Mouse (Mus musculus) stomach, embryonic 14.5 days (tissue): ENCODE results near the gene Stk40. TPM values are rescaled to one million over a fixed set of nuclear protein-coding genes. Genes with fewer than 3 reads are reported as not detected.

Source experiments
- ATAC-seq: fragments of 200-750 bp; cut with Nextera tagmentation; 2 replicates; pipeline ENCODE4 v1.8.0; 2017; ENCODE audit warnings: low read depth, moderate TSS enrichment; ENCODE audit not compliant: insufficient number of reproducible peaks, insufficient read depth, low FRiP score
- H3K27ac ChIP-seq: fragments of 300-500 bp; sonication (generic); 2 replicates; pipeline ENCODE4 v1.5.1; 2014; ENCODE audit warnings: mild to moderate bottlenecking, low read length, moderate library complexity, mixed read lengths
- H3K27me3 ChIP-seq: fragments of 300-500 bp; sonication (generic); 2 replicates; pipeline ENCODE4 v1.6.1; 2014; ENCODE audit warnings: low read length, control low read depth, mixed read lengths; ENCODE audit not compliant: control insufficient read depth, insufficient read depth
- H3K36me3 ChIP-seq: fragments of 300-500 bp; sonication (generic); 2 replicates; pipeline ENCODE4 v1.6.1; 2014; ENCODE audit warnings: mild to moderate bottlenecking, control low read depth, low read length, moderate library complexity, mixed read lengths; ENCODE audit not compliant: control insufficient read depth, insufficient read depth
- H3K4me1 ChIP-seq: fragments of 300-500 bp; sonication (generic); 2 replicates; pipeline ENCODE4 v1.6.1; 2014; ENCODE audit warnings: low read length, control low read depth, mixed read lengths; ENCODE audit not compliant: control insufficient read depth, insufficient read depth
- H3K4me2 ChIP-seq: fragments of 300-500 bp; sonication (generic); replicated peaks from 2 replicates; pipeline ENCODE4 v1.6.1; 2014; ENCODE audit warnings: low read depth, low read length, control low read depth
- H3K4me3 ChIP-seq: fragments of 300-500 bp; sonication (generic); 2 replicates; pipeline ENCODE4 v1.5.1; 2014; ENCODE audit warnings: low read depth, low read length, control low read depth
- H3K9ac ChIP-seq: fragments of 300-500 bp; sonication (generic); replicated peaks from 2 replicates; pipeline ENCODE4 v1.6.1; 2014; ENCODE audit warnings: low read depth, mild to moderate bottlenecking, control low read depth, low read length, moderate library complexity, mixed read lengths
- H3K9me3 ChIP-seq: fragments of 300-500 bp; sonication (generic); 2 replicates; pipeline ENCODE4 v1.6.1; 2016; ENCODE audit warnings: low read depth, low read length, control low read depth; ENCODE audit not compliant: control insufficient read depth
- WGBS: fragments of 180-500 bp; shearing (Covaris S2); extraction: QIAGEN DNeasy Blood & Tissue Kit; methylation state at CpG from one replicate; pipeline ENCODE4 v1.1.7; 2014; 5-methylcytosine and 5-hydroxymethylcytosine counted together
- polyA plus RNA-seq: library from polyadenylated mRNA; unstranded; fragments of >200 nt; fragmentation: Nextera tagmentation; extraction: Ambion mirVana; gene quantifications from 2 replicates; pipeline ENCODE4 v1.2.1, GENCODE M21; 2014

Stk40 gene
- polyA plus RNA-seq, 1 experiment from 2014 or later, result 20.0 TPM

- 87% methylated on average over 6 of the region's 6 CpGs for WGBS
- H3K9me3 ChIP-seq, result no peaks in the 10 kb centered on the region
- ATAC-seq, result no peak
- H3K9ac ChIP-seq, result no peak overlapping the region
- H3K27me3 ChIP-seq, result no peaks in the 10 kb centered on the region
- H3K4me2 ChIP-seq, result no peak overlapping the region
- H3K27ac ChIP-seq, result no peak overlapping the region
- no peaks in the 10 kb centered on the region for H3K4me1 ChIP-seq
- H3K36me3 ChIP-seq, result no peaks in the 10 kb centered on the region
- H3K4me3 ChIP-seq, result no peak overlapping the region
Measured at GRCm38 (mm10) chr4:126068842-126069241, 34.9 kb upstream of the Stk40 start.

GRCm38 (mm10) chr4:126077833-126078232 is 25.9 kb upstream of the Stk40 start:
- Histone ChIP-seq H3K9me3 (no peaks in the 10 kb centered on the region), H3K4me3 (no peak overlapping the region), H3K4me2 (no peak overlapping the region), H3K36me3 (no peaks in the 10 kb centered on the region), H3K9ac (no peak overlapping the region), H3K4me1 (no peaks in the 10 kb centered on the region), H3K27me3 (no peaks in the 10 kb centered on the region), H3K27ac (no peak overlapping the region)
- 76% methylated on average over 6 of the region's 6 CpGs for WGBS
- no peak for ATAC-seq

DNA sequence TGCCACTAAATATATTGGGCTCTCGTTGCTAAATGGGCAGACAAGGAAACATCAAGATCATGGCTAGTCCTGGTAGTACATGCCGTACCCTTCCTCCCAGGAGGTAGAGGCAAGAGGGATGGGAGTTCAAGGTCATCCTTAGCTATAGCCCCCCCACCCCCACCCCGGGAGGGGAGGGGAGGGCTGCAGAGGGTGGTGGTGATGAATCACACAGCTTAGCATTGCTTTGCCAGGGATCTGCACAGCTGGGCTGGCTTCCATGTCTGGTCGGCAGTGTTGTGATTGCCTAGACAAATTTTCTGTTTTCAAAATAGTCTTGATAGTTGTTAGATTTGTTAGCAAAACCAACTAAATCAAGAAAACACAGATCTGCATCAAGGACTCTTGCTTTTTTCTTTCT is 24.5 kb upstream of the Stk40 start:
- Histone ChIP-seq H3K4me2 (no peak overlapping the region), H3K36me3 (no peaks in the 10 kb centered on the region), H3K27me3 (no peaks in the 10 kb centered on the region), H3K9me3 (no peaks in the 10 kb centered on the region), H3K9ac (no peak overlapping the region), H3K4me3 (no peak overlapping the region), H3K4me1 (no peaks in the 10 kb centered on the region), H3K27ac (no peak overlapping the region)
- WGBS, result 73% methylated on average over 4 of the region's 4 CpGs
- no peak for ATAC-seq

GRCm38 (mm10) chr4:126081601-126082000 is 22.2 kb upstream of the Stk40 start:
- Histone ChIP-seq H3K27me3 (no peaks in the 10 kb centered on the region), H3K9me3 (no peaks in the 10 kb centered on the region), H3K36me3 (no peaks in the 10 kb centered on the region), H3K9ac (no peak overlapping the region), H3K4me2 (no peak overlapping the region), H3K4me3 (no peak overlapping the region), H3K4me1 (no peaks in the 10 kb centered on the region), H3K27ac (no peak overlapping the region)
- ATAC-seq, result no peak
- WGBS, result 94% methylated on average over 1 of the region's 1 CpGs

DNA sequence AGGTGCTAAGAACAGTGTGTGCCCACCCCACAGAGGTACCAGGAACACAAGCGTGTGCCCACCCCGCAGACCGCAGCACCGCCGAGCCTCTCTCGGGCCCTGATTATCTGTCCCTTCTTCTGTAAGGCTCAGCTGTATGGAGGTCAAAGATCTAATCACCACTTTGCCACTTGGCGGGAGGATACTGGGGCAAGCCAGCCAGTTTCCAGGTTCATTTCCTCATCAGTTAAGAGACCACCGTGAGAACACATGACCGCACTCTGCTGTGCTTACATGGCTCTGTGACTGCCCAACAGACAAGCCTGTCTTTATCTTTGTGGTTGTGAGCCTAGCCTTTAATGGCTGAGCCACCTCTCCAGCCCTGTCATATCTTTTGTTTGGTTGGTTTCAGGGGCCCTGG is 20.7 kb upstream of the Stk40 start:
- Histone ChIP-seq H3K4me3 (no peak overlapping the region), H3K4me2 (no peak overlapping the region), H3K27me3 (no peaks in the 10 kb centered on the region), H3K36me3 (no peaks in the 10 kb centered on the region), H3K9ac (no peak overlapping the region), H3K27ac (no peak overlapping the region), H3K9me3 (no peaks in the 10 kb centered on the region), H3K4me1 (no peaks in the 10 kb centered on the region)
- WGBS, result 90% methylated on average over 9 of the region's 9 CpGs
- ATAC-seq, result no peak

- Histone ChIP-seq H3K4me2 (no peak overlapping the region), H3K27me3 (no peaks in the 10 kb centered on the region), H3K27ac (no peak overlapping the region), H3K4me3 (no peak overlapping the region), H3K4me1 (no peaks in the 10 kb centered on the region), H3K36me3 (no peaks in the 10 kb centered on the region), H3K9me3 (no peaks in the 10 kb centered on the region), H3K9ac (no peak overlapping the region)
- no peak for ATAC-seq
- WGBS, result 69% methylated on average over 8 of the region's 8 CpGs
Measured at GRCm38 (mm10) chr4:126084382-126084781, 19.4 kb upstream of the Stk40 start.

GRCm38 (mm10) chr4:126085996-126086576 is 17.7 kb upstream of the Stk40 start:
- Histone ChIP-seq H3K27ac (no peak overlapping the region), H3K4me1 (no peaks in the 10 kb centered on the region), H3K4me2 (no peak overlapping the region), H3K36me3 (no peaks in the 10 kb centered on the region), H3K4me3 (no peak overlapping the region), H3K27me3 (no peaks in the 10 kb centered on the region), H3K9ac (no peak overlapping the region), H3K9me3 (no peaks in the 10 kb centered on the region)
- peak; percentile 80; the same call in 1 of the 2 replicates for ATAC-seq
- 32% methylated on average over 7 of the region's 7 CpGs for WGBS

DNA sequence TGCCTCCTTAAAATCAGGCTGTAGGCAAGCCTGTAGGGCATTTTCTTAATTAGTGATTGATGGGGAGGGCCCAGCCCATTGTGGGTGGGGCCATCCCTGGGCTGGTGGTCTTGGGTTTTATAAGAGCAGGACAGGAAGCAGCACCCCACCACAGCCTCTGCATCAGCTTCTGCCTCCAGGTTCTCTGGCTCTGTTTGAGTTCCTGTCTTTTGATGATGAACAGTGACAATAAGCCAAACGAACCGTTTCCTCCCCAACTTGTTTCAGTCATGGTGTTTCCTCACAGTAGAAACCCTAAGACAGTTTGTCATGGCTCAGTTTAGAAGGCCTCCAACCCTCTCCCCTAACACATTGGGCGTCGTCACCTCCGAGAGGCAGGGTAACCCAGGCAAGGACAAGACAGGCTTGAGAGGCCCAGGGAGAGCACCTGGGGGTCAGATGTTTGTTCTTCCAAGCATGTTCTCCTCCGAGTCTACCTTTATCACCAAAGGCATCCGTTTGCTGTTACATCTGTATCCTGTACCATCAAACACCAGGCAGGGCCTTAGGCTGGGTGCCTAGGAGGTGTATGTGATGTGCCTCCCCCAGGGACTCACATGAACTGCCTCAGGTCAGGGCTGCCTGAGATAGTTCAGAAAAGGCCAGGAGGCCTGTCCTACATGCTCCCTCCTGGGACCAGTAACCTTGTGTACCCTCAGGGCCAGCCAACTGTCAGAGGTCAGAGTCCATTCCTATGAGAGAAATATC is 13.5 kb upstream of the Stk40 start:
- Histone ChIP-seq H3K9me3 (no peaks in the 10 kb centered on the region), H3K27ac (no peak overlapping the region), H3K4me2 (no peak overlapping the region), H3K4me3 (no peak overlapping the region), H3K27me3 (no peaks in the 10 kb centered on the region), H3K9ac (no peak overlapping the region), H3K4me1 (no peaks in the 10 kb centered on the region), H3K36me3 (no peaks in the 10 kb centered on the region)
- 64% methylated on average over 7 of the region's 7 CpGs for WGBS
- no peak for ATAC-seq

- Histone ChIP-seq H3K4me2 (no peak overlapping the region), H3K27ac (no peak overlapping the region), H3K4me3 (no peak overlapping the region), H3K9ac (no peak overlapping the region), H3K27me3 (no peaks in the 10 kb centered on the region), H3K9me3 (no peaks in the 10 kb centered on the region), H3K4me1 (no peaks in the 10 kb centered on the region), H3K36me3 (no peaks in the 10 kb centered on the region)
- ATAC-seq, result no peak
- 65% methylated on average over 4 of the region's 4 CpGs for WGBS
Measured at GRCm38 (mm10) chr4:126090848-126091124, 13.0 kb upstream of the Stk40 start.
